Mouse (Mus musculus) C2C12 (cell line): ENCODE measurements around the gene Kat2a.

Experiments
- CEBPB ChIP-seq: IDR thresholded peaks from one replicate; pipeline ENCODE4 v1.6.1; 2011; ENCODE audit warnings: low read depth, mild to moderate bottlenecking, control low read depth, moderate library complexity
- CTCF ChIP-seq: IDR thresholded peaks from one replicate; pipeline ENCODE4 v1.5.1; 2011; ENCODE audit not compliant: control insufficient read depth, insufficient read depth, insufficient read length
- FOSL1 ChIP-seq: IDR thresholded peaks from one replicate; pipeline ENCODE4 v1.8.0; 2011; ENCODE audit warnings: mild to moderate bottlenecking, low read length; ENCODE audit not compliant: poor library complexity, insufficient read depth, severe bottlenecking
- MAX ChIP-seq: IDR thresholded peaks from one replicate; pipeline ENCODE4 v1.6.1; 2011; ENCODE audit warnings: mild to moderate bottlenecking, control low read depth
- MYOD1 ChIP-seq: IDR thresholded peaks from one replicate; pipeline ENCODE4 v1.6.1; 2011; ENCODE audit warnings: low read depth; ENCODE audit not compliant: control insufficient read depth, insufficient read length
- MYOG ChIP-seq: IDR thresholded peaks from one replicate; pipeline ENCODE4 v1.6.1; 2011; ENCODE audit not compliant: control insufficient read depth, insufficient read length; ENCODE audit errors: extremely low read depth
- USF1 ChIP-seq: IDR thresholded peaks from one replicate; pipeline ENCODE4 v1.6.1; 2011; ENCODE audit warnings: low read depth, mild to moderate bottlenecking, control low read depth, moderate library complexity

GRCm38 (mm10) chr11:100754693-100755057 lies 42.4 kb upstream of the Kat2a start:
- no peak for TF ChIP-seq MYOG
- no peak for TF ChIP-seq CTCF
- no peak for TF ChIP-seq MAX
- no peak for TF ChIP-seq MYOD1
- no peak for TF ChIP-seq USF1
- TF ChIP-seq CEBPB = no peak
- no peak for TF ChIP-seq FOSL1
